Mouse (Mus musculus) liver, postnatal 0 days (tissue): Measurements from ENCODE around the gene Cpeb2. TPM values are rescaled to one million over a fixed set of nuclear protein-coding genes. Genes with fewer than 3 reads are reported as not detected.

Experiments
- ATAC-seq: fragments of 200-750 bp; cut with Nextera tagmentation; 2 replicates; pipeline ENCODE4 v1.8.0; 2017; ENCODE audit warnings: mild to moderate bottlenecking, moderate library complexity
- DNase-seq: peaks from one replicate; pipeline ENCODE4 v3.0.0-alpha.2; 2016
- H3K27ac ChIP-seq: fragments of 300-500 bp; sonication (generic); 2 replicates; pipeline ENCODE4 v1.5.1; 2014; ENCODE audit warnings: antibody characterized with exemption, moderate library complexity, mild to moderate bottlenecking, low read depth
- H3K27me3 ChIP-seq: fragments of 300-500 bp; sonication (generic); 2 replicates; pipeline ENCODE4 v1.6.1; 2014; ENCODE audit warnings: low read length, control low read depth, mixed read lengths; ENCODE audit not compliant: insufficient read depth
- H3K36me3 ChIP-seq: fragments of 300-500 bp; sonication (generic); replicated peaks from 2 replicates; pipeline ENCODE4 v1.6.1; 2014; ENCODE audit warnings: mild to moderate bottlenecking, control low read depth, low read length, moderate library complexity, mixed read lengths; ENCODE audit not compliant: insufficient read depth
- H3K4me1 ChIP-seq: fragments of 300-500 bp; sonication (generic); 2 replicates; pipeline ENCODE4 v1.6.1; 2014; ENCODE audit warnings: antibody characterized with exemption, mild to moderate bottlenecking, control low read depth; ENCODE audit not compliant: insufficient read depth
- H3K4me2 ChIP-seq: fragments of 300-500 bp; sonication (generic); 2 replicates; pipeline ENCODE4 v1.6.1; 2014; ENCODE audit warnings: low read depth, mild to moderate bottlenecking, low read length, moderate library complexity, mixed read lengths
- H3K4me3 ChIP-seq: fragments of 300-500 bp; sonication (generic); 2 replicates; pipeline ENCODE4 v1.5.1; 2014; ENCODE audit warnings: low read depth, low read length
- H3K9ac ChIP-seq: fragments of 300-500 bp; sonication (generic); replicated peaks from 2 replicates; pipeline ENCODE4 v1.6.1; 2014; ENCODE audit warnings: mild to moderate bottlenecking, moderate library complexity
- H3K9me3 ChIP-seq: fragments of 300-500 bp; sonication (generic); 2 replicates; pipeline ENCODE4 v1.6.1; 2016; ENCODE audit warnings: mild to moderate bottlenecking, control low read depth, low read length, mixed read lengths
- CTCF ChIP-seq: sonication (generic); IDR thresholded peaks from 2 replicates; pipeline ENCODE4 v1.5.1; 2016; ENCODE audit warnings: antibody characterized with exemption, low read depth
- EP300 ChIP-seq: IDR thresholded peaks from 2 replicates; pipeline ENCODE4 v1.6.1; 2016; ENCODE audit warnings: antibody characterized with exemption, low read depth, mild to moderate bottlenecking
- WGBS: fragments of 180-500 bp; shearing (Covaris S2); extraction: QIAGEN DNeasy Blood & Tissue Kit; methylation state at CpG from one replicate; pipeline ENCODE4 v1.1.7; 2014; ENCODE audit not compliant: insufficient replicate concordance; 5-methylcytosine and 5-hydroxymethylcytosine counted together
- polyA plus RNA-seq: library from polyadenylated mRNA; unstranded; fragments of >200 nt; fragmentation: Nextera tagmentation; extraction: Ambion mirVana; gene quantifications from 2 replicates; pipeline ENCODE4 v1.2.1, GENCODE M21; 2015

Cpeb2 gene
- polyA plus RNA-seq, 1 experiment from 2014 or later = 3.2 TPM

- Histone ChIP-seq H3K4me3 (no peak overlapping the region), H3K4me1 (no peaks in the 10 kb centered on the region), H3K27me3 (no peaks in the 10 kb centered on the region), H3K9me3 (no peaks in the 10 kb centered on the region), H3K4me2 (no peak overlapping the region), H3K27ac (no peak overlapping the region), H3K36me3 (peaks cover 8% of the 10 kb centered on the region), H3K9ac (no peak overlapping the region)
- no peak for DNase-seq
- WGBS = 83% methylated on average over 4 of the region's 4 CpGs
- TF ChIP-seq EP300 (no peak), CTCF (no peak)
- ATAC-seq = no peak
Measured at GRCm38 (mm10) chr5:43263951-43264350, 31.0 kb downstream of the Cpeb2 start.

GRCm38 (mm10) chr5:43264696-43265095 lies 31.7 kb downstream of the Cpeb2 start:
- DNase-seq (no peak), ATAC-seq (no peak)
- Histone ChIP-seq H3K27me3 (no peaks in the 10 kb centered on the region), H3K4me1 (no peaks in the 10 kb centered on the region), H3K27ac (no peak overlapping the region), H3K9me3 (no peaks in the 10 kb centered on the region), H3K4me3 (no peak overlapping the region), H3K4me2 (no peak overlapping the region), H3K36me3 (peaks cover 8% of the 10 kb centered on the region), H3K9ac (no peak overlapping the region)
- no peak for TF ChIP-seq EP300
- 92% methylated on average over 2 of the region's 2 CpGs for WGBS

DNA sequence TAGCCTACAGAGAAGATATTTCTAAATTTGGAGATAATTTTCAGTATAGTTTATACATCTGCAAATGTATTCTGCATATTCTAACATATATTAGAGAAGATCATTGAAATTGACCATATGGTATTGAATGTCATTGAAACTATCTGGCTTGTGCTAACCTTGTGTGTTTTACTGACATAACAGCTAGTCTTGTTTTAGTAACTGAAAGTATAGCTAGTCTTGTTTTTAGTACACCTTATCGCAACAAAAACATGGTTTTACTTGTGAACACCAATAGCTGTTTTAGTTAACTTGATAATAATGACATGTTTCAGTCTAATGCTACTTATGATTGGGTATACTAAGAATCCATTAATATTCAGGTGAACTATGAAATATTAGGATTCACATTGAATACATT lies 45.0 kb downstream of the Cpeb2 start:
- no peak overlapping the region for H3K4me2 ChIP-seq
- TF ChIP-seq CTCF (no peak), EP300 (no peak)
- 85% methylated on average over 1 of the region's 1 CpGs for WGBS
- H3K9me3 ChIP-seq = no peaks in the 10 kb centered on the region
- DNase-seq (no peak), ATAC-seq (no peak)
- H3K4me1 ChIP-seq = no peaks in the 10 kb centered on the region
- no peak overlapping the region for H3K9ac ChIP-seq
- no peak overlapping the region for H3K27ac ChIP-seq
- no peak overlapping the region for H3K4me3 ChIP-seq
- H3K36me3 ChIP-seq = peaks cover 7% of the 10 kb centered on the region
- H3K27me3 ChIP-seq = no peaks in the 10 kb centered on the region

DNA sequence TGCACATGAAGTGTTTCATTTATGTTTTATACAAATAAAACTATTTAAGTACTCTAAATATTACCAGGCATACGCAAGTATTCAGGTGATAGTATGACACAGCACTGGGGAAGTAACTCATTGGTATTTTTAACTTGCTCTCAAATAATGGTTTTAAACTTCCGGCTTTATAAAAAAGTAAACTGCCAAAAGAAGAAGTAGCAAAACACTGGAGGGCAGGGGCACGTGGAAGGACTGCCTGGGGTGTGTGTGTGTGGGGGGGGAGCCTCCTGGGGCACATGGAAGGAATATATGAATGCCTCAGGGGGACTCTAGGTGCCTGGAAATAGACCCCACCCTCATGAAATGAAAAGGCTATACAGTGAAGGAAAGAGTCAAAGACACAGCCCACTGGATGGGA lies 46.8 kb downstream of the Cpeb2 start:
- ATAC-seq = no peak
- H3K4me3 ChIP-seq = no peak overlapping the region
- H3K27ac ChIP-seq = no peak overlapping the region
- no peak for DNase-seq
- H3K27me3 ChIP-seq = no peaks in the 10 kb centered on the region
- no peaks in the 10 kb centered on the region for H3K9me3 ChIP-seq
- no peak overlapping the region for H3K4me2 ChIP-seq
- H3K36me3 ChIP-seq = peaks cover 21% of the 10 kb centered on the region
- H3K9ac ChIP-seq = no peak overlapping the region
- no peaks in the 10 kb centered on the region for H3K4me1 ChIP-seq
- TF ChIP-seq EP300 = no peak
- no peak for TF ChIP-seq CTCF
- 42% methylated on average over 3 of the region's 3 CpGs for WGBS

- DNase-seq (no peak), ATAC-seq (no peak)
- WGBS = 66% methylated on average over 12 of the region's 12 CpGs
- Histone ChIP-seq H3K27ac (no peak overlapping the region), H3K36me3 (peaks cover 38% of the 10 kb centered on the region), H3K4me1 (no peaks in the 10 kb centered on the region), H3K9me3 (no peaks in the 10 kb centered on the region), H3K27me3 (no peaks in the 10 kb centered on the region), H3K4me3 (no peak overlapping the region), H3K9ac (no peak overlapping the region), H3K4me2 (no peak overlapping the region)
- no peak for TF ChIP-seq CTCF
- TF ChIP-seq EP300 = no peak
Measured at GRCm38 (mm10) chr5:43285756-43286155, 52.8 kb downstream of the Cpeb2 start.

GRCm38 (mm10) chr5:43289752-43290446 lies 56.9 kb downstream of the Cpeb2 start:
- peak; percentile 27 for ATAC-seq
- WGBS = 56% methylated on average over 8 of the region's 8 CpGs

More at GRCm38 (mm10) chr5:43289752-43290446, 56.9 kb downstream of the Cpeb2 start:
- Histone ChIP-seq H3K27ac (no peak overlapping the region), H3K9me3 (no peaks in the 10 kb centered on the region), H3K4me2 (no peak overlapping the region), H3K9ac (no peak overlapping the region), H3K4me3 (no peak overlapping the region), H3K27me3 (no peaks in the 10 kb centered on the region), H3K4me1 (no peaks in the 10 kb centered on the region), H3K36me3 (peaks cover 18% of the 10 kb centered on the region)
- no peak for DNase-seq
- TF ChIP-seq CTCF (no peak), EP300 (no peak)
